Mouse (Mus musculus) stomach, embryonic 16.5 days (tissue): Measurements from ENCODE around the gene 4833423E24Rik. TPM values are rescaled to one million over a fixed set of nuclear protein-coding genes. Genes with fewer than 3 reads are reported as not detected.

Experiments
- ATAC-seq: fragments of 200-750 bp; cut with Nextera tagmentation; 2 replicates; pipeline ENCODE4 v1.8.0; 2017; ENCODE audit warnings: moderate number of reproducible peaks, moderate TSS enrichment; ENCODE audit not compliant: insufficient read depth, low FRiP score
- H3K27ac ChIP-seq: fragments of 300-500 bp; sonication (generic); 2 replicates; pipeline ENCODE4 v1.5.1; 2014; ENCODE audit warnings: low read length
- H3K27me3 ChIP-seq: fragments of 300-500 bp; sonication (generic); 2 replicates; pipeline ENCODE4 v1.6.1; 2014; ENCODE audit warnings: low read length, control low read depth, mixed read lengths; ENCODE audit not compliant: control insufficient read depth, insufficient read depth
- H3K36me3 ChIP-seq: fragments of 300-500 bp; sonication (generic); 2 replicates; pipeline ENCODE4 v1.6.1; 2014; ENCODE audit warnings: low read length; ENCODE audit not compliant: control insufficient read depth, insufficient read depth
- H3K4me1 ChIP-seq: fragments of 300-500 bp; sonication (generic); 2 replicates; pipeline ENCODE4 v1.6.1; 2014; ENCODE audit warnings: low read length, control low read depth, mixed read lengths; ENCODE audit not compliant: control insufficient read depth, insufficient read depth
- H3K4me2 ChIP-seq: fragments of 300-500 bp; sonication (generic); 2 replicates; pipeline ENCODE4 v1.6.1; 2014; ENCODE audit warnings: low read depth, low read length, mixed read lengths
- H3K4me3 ChIP-seq: fragments of 300-500 bp; sonication (generic); replicated peaks from 2 replicates; pipeline ENCODE4 v1.5.1; 2014; ENCODE audit warnings: mild to moderate bottlenecking, low read length
- H3K9ac ChIP-seq: fragments of 300-500 bp; sonication (generic); 2 replicates; pipeline ENCODE4 v1.6.1; 2014; ENCODE audit warnings: low read length
- H3K9me3 ChIP-seq: fragments of 300-500 bp; sonication (generic); replicated peaks from 2 replicates; pipeline ENCODE4 v1.6.1; 2016; ENCODE audit warnings: low read length, control low read depth; ENCODE audit not compliant: control insufficient read depth
- WGBS: fragments of 180-500 bp; shearing (Covaris S2); extraction: QIAGEN DNeasy Blood & Tissue Kit; methylation state at CpG from one replicate; pipeline ENCODE4 v1.1.7; 2014; 5-methylcytosine and 5-hydroxymethylcytosine counted together
- polyA plus RNA-seq: library from polyadenylated mRNA; unstranded; fragments of >200 nt; fragmentation: Nextera tagmentation; extraction: Ambion mirVana; gene quantifications from 2 replicates; pipeline ENCODE4 v1.2.1, GENCODE M21; 2015

4833423E24Rik gene
- 19.1 and 25.6 TPM in 2 replicates for polyA plus RNA-seq

GRCm38 (mm10) chr2:85518879-85519278 is at the start of gene 4833423E24Rik:
Gene 4833423E24Rik, minus strand, starts transcription at chr2:85519024.
- H3K9ac ChIP-seq: no peak within 1 kb of the TSS
- peak within 1 kb of the TSS; percentile 64 for H3K27ac ChIP-seq
- no peak for ATAC-seq
- no peaks in the 10 kb centered on the region for H3K36me3 ChIP-seq
- H3K27me3 ChIP-seq: no peaks in the 10 kb centered on the region
- peak within 1 kb of the TSS; percentile 27 for H3K4me3 ChIP-seq
- H3K4me2 ChIP-seq: no peak within 1 kb of the TSS
- no peaks in the 10 kb centered on the region for H3K4me1 ChIP-seq
- 31% methylated on average over 4 of the region's 4 CpGs for WGBS
- H3K9me3 ChIP-seq: no peaks in the 10 kb centered on the region

GRCm38 (mm10) chr2:85561187-85561586 is 42.4 kb upstream of the 4833423E24Rik start:
- H3K4me3 ChIP-seq: no peak overlapping the region
- H3K9me3 ChIP-seq: no peaks in the 10 kb centered on the region
- 15% methylated on average over 4 of the region's 4 CpGs for WGBS
- no peaks in the 10 kb centered on the region; the same call in 1 of the 2 replicates for H3K4me1 ChIP-seq
- no peak overlapping the region for H3K9ac ChIP-seq
- ATAC-seq: no peak
- H3K27me3 ChIP-seq: no peaks in the 10 kb centered on the region
- no peaks in the 10 kb centered on the region for H3K36me3 ChIP-seq
- H3K4me2 ChIP-seq: no peak overlapping the region
- no peak overlapping the region for H3K27ac ChIP-seq

- WGBS: 24% methylated on average over 4 of the region's 4 CpGs
- no peak overlapping the region for H3K9ac ChIP-seq
- ATAC-seq: no peak
These were observed 41.4 kb upstream of the 4833423E24Rik start for GRCm38 (mm10) chr2:85560226-85560625.

GRCm38 (mm10) chr2:85554806-85555205 is 36.0 kb upstream of the 4833423E24Rik start:
- Histone ChIP-seq H3K9ac (no peak overlapping the region), H3K4me3 (no peak overlapping the region), H3K36me3 (no peaks in the 10 kb centered on the region), H3K4me1 (no peaks in the 10 kb centered on the region; the same call in 1 of the 2 replicates), H3K4me2 (no peak overlapping the region), H3K27me3 (no peaks in the 10 kb centered on the region), H3K9me3 (no peaks in the 10 kb centered on the region), H3K27ac (0 out of 2 replicates have a peak overlapping the region, but pooled peaks have one; percentile 6)
- WGBS: 52% methylated on average over 1 of the region's 1 CpGs
- ATAC-seq: no peak

More at GRCm38 (mm10) chr2:85560226-85560625, 41.4 kb upstream of the 4833423E24Rik start:
- no peaks in the 10 kb centered on the region; the same call in 1 of the 2 replicates for H3K4me1 ChIP-seq
- no peak overlapping the region for H3K4me3 ChIP-seq
- H3K4me2 ChIP-seq: no peak overlapping the region
- H3K36me3 ChIP-seq: no peaks in the 10 kb centered on the region
- H3K27me3 ChIP-seq: no peaks in the 10 kb centered on the region
- H3K27ac ChIP-seq: no peak overlapping the region
- no peaks in the 10 kb centered on the region for H3K9me3 ChIP-seq

GRCm38 (mm10) chr2:85533934-85534333 is 15.1 kb upstream of the 4833423E24Rik start:
- Histone ChIP-seq H3K36me3 (no peaks in the 10 kb centered on the region), H3K4me1 (no peaks in the 10 kb centered on the region), H3K9ac (no peak overlapping the region), H3K9me3 (no peaks in the 10 kb centered on the region), H3K4me3 (no peak overlapping the region), H3K4me2 (no peak overlapping the region), H3K27ac (peak overlapping the region; percentile 60), H3K27me3 (no peaks in the 10 kb centered on the region)
- no peak for ATAC-seq
- WGBS: 82% methylated on average over 1 of the region's 1 CpGs

GRCm38 (mm10) chr2:85532082-85532778 is 13.4 kb upstream of the 4833423E24Rik start:
- no peak overlapping the region for H3K9ac ChIP-seq
- ATAC-seq: peak; percentile 53; the same call in 1 of the 2 replicates

GRCm38 (mm10) chr2:85522859-85523489 is 4.2 kb upstream of the 4833423E24Rik start:
- Histone ChIP-seq H3K9ac (no peak overlapping the region), H3K27me3 (no peaks in the 10 kb centered on the region), H3K4me2 (no peak overlapping the region), H3K4me1 (no peaks in the 10 kb centered on the region), H3K36me3 (no peaks in the 10 kb centered on the region), H3K4me3 (no peak overlapping the region), H3K9me3 (no peaks in the 10 kb centered on the region), H3K27ac (no peak overlapping the region)
- no peak for ATAC-seq
- WGBS: 94% methylated on average over 2 of the region's 2 CpGs

More at GRCm38 (mm10) chr2:85532082-85532778, 13.4 kb upstream of the 4833423E24Rik start:
- H3K4me2 ChIP-seq: no peak overlapping the region
- no peaks in the 10 kb centered on the region for H3K27me3 ChIP-seq
- WGBS: 46% methylated on average over 2 of the region's 2 CpGs
- H3K4me1 ChIP-seq: no peaks in the 10 kb centered on the region
- H3K4me3 ChIP-seq: no peak overlapping the region
- no peaks in the 10 kb centered on the region for H3K36me3 ChIP-seq
- H3K9me3 ChIP-seq: no peaks in the 10 kb centered on the region
- peak overlapping the region; percentile 79 for H3K27ac ChIP-seq

- Histone ChIP-seq H3K36me3 (no peaks in the 10 kb centered on the region), H3K4me1 (no peaks in the 10 kb centered on the region), H3K9me3 (no peaks in the 10 kb centered on the region), H3K27me3 (no peaks in the 10 kb centered on the region), H3K4me2 (no peak overlapping the region), H3K27ac (peak overlapping the region; percentile 64), H3K9ac (no peak overlapping the region), H3K4me3 (peak overlapping the region; percentile 16; the same call in 1 of the 2 replicates)
- ATAC-seq: no peak
- WGBS: 70% methylated on average over 10 of the region's 10 CpGs
These were observed 532 bp downstream of the 4833423E24Rik start for GRCm38 (mm10) chr2:85518292-85518691.

- Histone ChIP-seq H3K4me1 (no peaks in the 10 kb centered on the region), H3K27me3 (no peaks in the 10 kb centered on the region), H3K4me2 (no peak overlapping the region), H3K27ac (0 out of 2 replicates have a peak overlapping the region, but pooled peaks have one; percentile 44), H3K36me3 (no peaks in the 10 kb centered on the region), H3K9ac (no peak overlapping the region), H3K4me3 (no peak overlapping the region), H3K9me3 (no peaks in the 10 kb centered on the region)
- 61% methylated on average over 3 of the region's 3 CpGs for WGBS
- 0 out of 2 replicates have a peak, but pooled peaks have one; percentile 44 for ATAC-seq
These were observed 8.4 kb downstream of the 4833423E24Rik start for GRCm38 (mm10) chr2:85510376-85510775.
